10 mouse cellular contexts compared by ENCODE assay signal in genomic region chr5:99630087-99630486, GRCm38 (mm10).
DNase-seq lines count a peak whose midpoint lies in the region; ATAC-seq and TF ChIP-seq lines count a peak whose summit lies in the region.
"Had no signal": no experiment of that assay in that cellular context is flagged by ENCODE, and none has a peak within 500 bp of the region (broad histone marks: within the 10 kb centered on the region; RNA-seq: fewer than 3 reads in every experiment).

No protein-coding gene starts in this region.

- in situ Hi-C loops in Patski (cut with MboI; ENCODE audit: low pct_unique_long_range_greater_than_20kb) = no loop called here

- peak; percentile 46 for TF ChIP-seq CTCF in Patski (IDR thresholded peaks at IDR 0.05)
- TF ChIP-seq CTCF in cerebellum, adult 2 months (IDR thresholded peaks at IDR 0.05; ENCODE audit: borderline replicate concordance, insufficient read depth, low read depth, low read length) = peak; percentile 43; the same call in 1 of the 2 replicates
- peak; percentile 60 for TF ChIP-seq CTCF in lung, postnatal 0 days (IDR thresholded peaks at IDR 0.05)

- H3K4me1 ChIP-seq in kidney, embryonic 14.5 days (ENCODE audit: control insufficient read depth, insufficient read depth, low read length) = 0 out of 2 replicates have a peak, but pooled peaks cover 5% of the 10 kb centered on the region
- no peaks in the 10 kb centered on the region for H3K4me1 ChIP-seq in cerebellum, adult 2 months (ENCODE audit: control insufficient read depth, insufficient read depth, low read length)
- no peaks in the 10 kb centered on the region for H3K4me1 ChIP-seq in lung, postnatal 0 days (ENCODE audit: insufficient read depth, low read depth, low read length)

- H3K9me3 ChIP-seq in kidney, embryonic 14.5 days (ENCODE audit: control insufficient read depth, low read length) = no peaks in the 10 kb centered on the region
- no peaks in the 10 kb centered on the region for H3K9me3 ChIP-seq in lung, postnatal 0 days (ENCODE audit: low read length)
- H3K9me3 ChIP-seq: embryonic facial prominence, embryonic 13.5 days had no signal

- no peaks in the 10 kb centered on the region for H3K27me3 ChIP-seq in kidney, embryonic 14.5 days (ENCODE audit: control insufficient read depth, insufficient read depth, low read length)
- peaks cover 3% of the 10 kb centered on the region for H3K27me3 ChIP-seq in Patski
- H3K27me3 ChIP-seq in cerebellum, adult 2 months (ENCODE audit: control insufficient read depth, insufficient read depth, low read length) = no peaks in the 10 kb centered on the region; the same call in 1 of the 2 replicates
- H3K27me3 ChIP-seq in lung, postnatal 0 days (replicated peaks; ENCODE audit: insufficient read depth, low read length) = no peaks in the 10 kb centered on the region
- H3K27me3 ChIP-seq: embryonic facial prominence, embryonic 13.5 days had no signal

- ATAC-seq in kidney, embryonic 14.5 days (ENCODE audit: low FRiP score, low TSS enrichment) = no peak
- no peak for ATAC-seq in Patski
- no peak for ATAC-seq in lung, postnatal 0 days
- ATAC-seq in frontal cortex, adult (ENCODE audit: low TSS enrichment) = no peak

- TF ChIP-seq EP300 in lung, postnatal 0 days (IDR thresholded peaks at IDR 0.05) = no peak

- no peak overlapping the region for H3K9ac ChIP-seq in kidney, embryonic 14.5 days (ENCODE audit: low read depth, low read length)
- no peak overlapping the region for H3K9ac ChIP-seq in lung, postnatal 0 days (replicated peaks; ENCODE audit: low read depth)
- H3K9ac ChIP-seq: embryonic facial prominence, embryonic 13.5 days had no signal

- peak; percentile 28 for DNase-seq in kidney, postnatal 10 days
- no peak for DNase-seq in Patski (ENCODE audit: low read depth, low spot score)
- DNase-seq in cerebellum, adult 2 months = peak; percentile 15 to 30
- no peak for DNase-seq in lung, postnatal 0 days (ENCODE audit: low spot score)
- DNase-seq in thymus, postnatal 14 days = peak; percentile 37
- no peak for DNase-seq in urinary bladder, postnatal 25 days (ENCODE audit: low spot score)

- 81% methylated on average over 7 of the region's 7 CpGs for whole genome bisulfite sequencing in kidney, embryonic 14.5 days
- 82% methylated on average over 7 of the region's 7 CpGs for WGBS in cerebellum, adult 2 months
- WGBS in lung, postnatal 0 days = 77% methylated on average over 7 of the region's 7 CpGs

- no peak overlapping the region for H3K27ac ChIP-seq in kidney, embryonic 14.5 days (ENCODE audit: low read depth, low read length)
- no peak overlapping the region for H3K27ac ChIP-seq in cerebellum, adult 2 months (ENCODE audit: insufficient read depth, low read length)
- H3K27ac ChIP-seq in lung, postnatal 0 days (ENCODE audit: low read length) = no peak overlapping the region
- H3K27ac ChIP-seq: embryonic facial prominence, embryonic 13.5 days had no signal

- H3K4me3 ChIP-seq in kidney, embryonic 14.5 days (ENCODE audit: low read length) = no peak overlapping the region
- no peak overlapping the region for H3K4me3 ChIP-seq in cerebellum, adult 2 months (replicated peaks; ENCODE audit: insufficient read depth, low read depth, low read length)
- H3K4me3 ChIP-seq in lung, postnatal 0 days (ENCODE audit: low read depth, low read length) = no peak overlapping the region
- H3K4me3 ChIP-seq: embryonic facial prominence, embryonic 13.5 days; myocyte had no signal

- no peaks in the 10 kb centered on the region for H3K36me3 ChIP-seq in kidney, embryonic 14.5 days (ENCODE audit: control insufficient read depth, insufficient read depth, low read length)
- no peaks in the 10 kb centered on the region for H3K36me3 ChIP-seq in lung, postnatal 0 days (ENCODE audit: insufficient read depth, low read length)
- H3K36me3 ChIP-seq: embryonic facial prominence, embryonic 13.5 days had no signal

- CTCF ChIA-PET in Patski (lab: Charles Lee) = interaction anchor here (1.1 kb wide), 1 partner anchor 415 kb away, joined by 3 read pairs; no protein-coding TSS in a partner anchor

- no peak for TF ChIP-seq POLR2A in cerebellum, adult 2 months (IDR thresholded peaks at IDR 0.05; ENCODE audit: borderline replicate concordance, insufficient read depth, low read length)

- POLR2A ChIA-PET in Patski (lab: Charles Lee) = no interaction called here

- H3K4me2 ChIP-seq in kidney, embryonic 14.5 days (replicated peaks; ENCODE audit: low read depth, low read length) = no peak overlapping the region
- H3K4me2 ChIP-seq in lung, postnatal 0 days (replicated peaks; ENCODE audit: low read depth, low read length) = no peak overlapping the region
- H3K4me2 ChIP-seq: embryonic facial prominence, embryonic 13.5 days had no signal

Comparison
In these comparisons a context has a peak if more than half of its experiments do, and no peak if none do; other contexts are left out.
1. DNase-seq: peak in kidney, postnatal 10 days (single experiment), cerebellum, adult 2 months (2 of 2) and thymus, postnatal 14 days (single experiment); none in Patski (single experiment), lung, postnatal 0 days (single experiment) and urinary bladder, postnatal 25 days (single experiment).
2. Peak in every context shown above with its lines, with median percentiles within 50 percentile points of each other: CTCF ChIP-seq.